Mouse (Mus musculus) brain, adult 2 months (tissue): ENCODE results near the gene Dcaf6.
"Not testable (repeated sequence)": the region's sequence is repeated elsewhere in the genome, so short reads cannot be mapped to it uniquely, and the experiment has no call there.

ENCODE experiments used
- DNase-seq: peaks from one replicate; pipeline ENCODE4 v3.0.0; 2011; ENCODE audit warnings: low read depth, low spot score

The Dcaf6 gene

DNA sequence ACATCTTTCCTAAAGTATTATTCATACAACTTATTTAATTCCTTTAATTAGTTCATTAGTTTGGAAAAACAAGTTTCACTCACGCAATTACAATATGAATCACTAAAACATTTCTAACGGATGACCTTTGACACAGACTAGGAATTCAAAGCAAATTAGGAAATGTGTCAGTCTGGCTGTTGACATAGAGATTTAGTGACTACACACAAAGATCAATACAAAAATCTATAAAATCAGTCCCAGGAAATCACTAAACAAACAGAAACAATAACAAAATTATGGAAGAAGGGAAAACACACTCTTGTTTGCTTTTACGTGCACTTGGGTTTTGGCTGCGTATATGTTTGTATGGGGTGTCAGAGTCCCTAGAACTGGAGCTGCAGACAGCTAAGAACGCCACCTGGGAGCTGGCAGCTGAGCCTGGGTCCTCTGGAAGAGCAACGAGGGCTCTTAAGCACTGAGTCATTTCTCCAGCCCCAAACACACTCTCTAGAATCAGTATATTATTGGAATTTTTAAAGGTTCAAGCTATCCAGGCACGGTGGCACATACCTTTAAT is 38.8 kb downstream of the Dcaf6 start:
- DNase-seq: no peak

- DNase-seq: no peak
Observed at GRCm38 (mm10) chr1:165396401-165396805, 63.9 kb downstream of the Dcaf6 start.

DNA sequence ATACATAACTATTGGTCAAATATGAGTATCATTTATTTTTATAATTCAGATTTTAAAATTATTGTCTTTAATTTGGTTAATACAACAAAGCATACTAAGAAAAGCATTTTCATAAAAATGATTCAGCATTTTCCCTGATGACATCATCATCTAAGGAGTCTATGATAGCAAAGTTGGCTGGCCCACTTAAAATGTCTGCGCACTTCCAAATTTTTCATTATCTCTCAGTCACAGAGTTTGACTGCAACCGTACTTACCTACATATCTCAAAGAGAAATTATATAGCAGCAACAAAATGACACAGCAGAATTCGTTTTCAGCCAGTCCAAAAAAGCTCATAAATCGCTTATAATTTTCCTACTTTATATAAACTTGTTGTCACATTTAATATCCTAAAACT is 64.3 kb downstream of the Dcaf6 start:
- no peak for DNase-seq

- DNase-seq: no peak
Observed at GRCm38 (mm10) chr1:165394836-165395235, 65.4 kb downstream of the Dcaf6 start.

GRCm38 (mm10) chr1:165393033-165393432 is 67.2 kb downstream of the Dcaf6 start:
- DNase-seq: no peak

DNA sequence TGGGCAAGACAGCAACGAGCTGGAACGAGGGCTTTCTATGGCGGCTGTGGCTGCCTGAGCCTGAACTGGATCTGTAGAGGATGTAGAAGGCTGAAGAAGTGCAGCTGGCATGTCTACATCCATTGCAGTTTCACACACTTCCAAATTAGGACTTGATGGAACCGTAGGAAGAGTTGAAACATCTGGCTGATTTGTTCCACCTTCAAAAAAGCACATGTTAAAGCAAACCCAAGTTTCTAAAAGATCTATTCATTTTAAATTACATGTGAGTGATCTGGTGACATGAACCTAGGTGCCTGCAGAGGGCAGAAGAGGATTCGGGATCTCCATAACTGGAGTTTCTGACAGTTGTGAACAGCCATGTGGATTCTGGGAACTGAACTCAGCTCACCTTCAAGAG is 71.6 kb downstream of the Dcaf6 start:
- DNase-seq: peak; percentile 59

- no peak for DNase-seq
Observed at GRCm38 (mm10) chr1:165386525-165386923, 73.8 kb downstream of the Dcaf6 start.

- peak; percentile 48 for DNase-seq
Observed at GRCm38 (mm10) chr1:165385810-165386524, 74.3 kb downstream of the Dcaf6 start.

DNA sequence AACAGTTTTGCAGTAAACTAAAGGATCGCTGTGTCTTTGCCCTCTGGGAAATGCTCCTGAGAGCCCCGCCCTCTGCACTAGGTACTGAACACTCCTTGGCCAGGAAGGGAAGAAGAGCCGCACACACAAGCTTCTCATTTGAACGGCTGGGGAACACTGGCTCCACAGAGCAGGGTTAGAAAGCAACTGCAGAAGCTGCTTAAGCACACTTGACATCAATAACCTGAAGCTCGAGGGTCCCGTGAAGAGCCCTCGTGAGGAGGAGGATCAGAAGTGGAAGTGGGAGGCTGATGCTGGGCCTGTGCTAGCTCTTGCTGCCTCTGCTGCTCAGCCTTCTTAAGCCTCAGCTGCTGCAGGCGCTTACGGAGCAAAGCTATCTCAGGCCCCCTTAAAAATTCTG is 86.4 kb downstream of the Dcaf6 start:
- peak; percentile 24 for DNase-seq

DNA sequence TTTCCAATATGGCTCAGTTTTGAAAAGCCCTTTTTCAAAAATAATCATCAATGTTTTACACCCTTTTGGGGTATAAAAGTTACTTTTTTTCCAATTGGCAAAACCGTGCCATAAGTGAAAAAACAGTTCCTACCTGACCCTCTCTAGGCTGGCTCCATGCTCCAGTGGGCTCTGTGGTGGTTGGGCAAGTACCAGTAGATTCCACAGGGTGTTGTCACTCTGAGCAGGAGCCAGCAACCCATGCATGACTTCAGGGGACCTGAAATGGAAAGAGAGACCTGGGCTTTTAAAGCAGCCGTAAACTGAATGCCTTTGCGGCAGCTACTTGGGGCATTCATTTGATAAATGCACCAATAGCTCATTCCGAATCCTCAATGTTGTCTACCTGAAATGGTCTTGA is 89.3 kb downstream of the Dcaf6 start:
- no peak for DNase-seq

- DNase-seq: no peak
Observed at GRCm38 (mm10) chr1:165365057-165365456, 95.2 kb downstream of the Dcaf6 start.

DNA sequence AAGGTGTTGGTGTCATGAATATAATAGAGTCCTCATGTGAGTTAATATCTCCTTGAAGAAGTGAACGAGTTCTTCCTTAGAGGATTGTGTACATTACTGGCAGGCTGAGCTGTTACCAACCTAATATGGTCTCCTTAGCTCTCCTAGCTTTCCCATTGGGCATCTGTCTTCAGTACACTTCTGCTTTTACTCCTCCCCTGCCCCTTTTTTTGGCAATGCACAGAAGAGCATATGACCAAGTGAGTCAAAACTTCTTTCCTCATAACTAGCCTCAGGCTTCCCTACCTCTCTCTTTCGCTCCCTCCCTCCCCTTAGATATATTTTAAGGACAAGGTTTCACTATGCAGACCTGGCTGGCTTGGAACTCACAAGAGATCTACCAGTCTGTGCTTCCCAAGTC is 97.0 kb downstream of the Dcaf6 start:
- DNase-seq: no peak

- DNase-seq: no peak
Observed at GRCm38 (mm10) chr1:165356347-165356746, 103.9 kb downstream of the Dcaf6 start.

- no peak for DNase-seq
Observed at GRCm38 (mm10) chr1:165348627-165349026, 111.6 kb downstream of the Dcaf6 start.

DNA sequence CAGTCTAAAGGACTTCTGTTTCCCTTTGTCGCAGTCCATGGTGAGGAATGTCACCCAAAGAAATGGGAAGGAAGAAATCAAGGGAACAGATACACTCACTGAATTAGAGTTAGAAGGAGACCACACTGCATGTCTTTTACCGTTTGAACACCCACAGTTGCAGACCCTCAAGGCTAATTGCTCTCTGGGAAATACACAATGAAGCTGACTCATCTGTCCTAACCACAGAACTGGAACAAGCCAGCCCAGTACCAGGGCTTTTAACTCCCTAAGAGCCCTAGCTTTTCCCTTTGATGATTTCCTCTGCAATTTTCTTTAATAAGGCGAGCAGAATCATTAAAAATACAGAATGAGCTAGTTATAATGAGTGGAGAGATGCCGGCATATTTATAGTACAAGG is 115.8 kb downstream of the Dcaf6 start:
- peak; percentile 46 for DNase-seq

DNA sequence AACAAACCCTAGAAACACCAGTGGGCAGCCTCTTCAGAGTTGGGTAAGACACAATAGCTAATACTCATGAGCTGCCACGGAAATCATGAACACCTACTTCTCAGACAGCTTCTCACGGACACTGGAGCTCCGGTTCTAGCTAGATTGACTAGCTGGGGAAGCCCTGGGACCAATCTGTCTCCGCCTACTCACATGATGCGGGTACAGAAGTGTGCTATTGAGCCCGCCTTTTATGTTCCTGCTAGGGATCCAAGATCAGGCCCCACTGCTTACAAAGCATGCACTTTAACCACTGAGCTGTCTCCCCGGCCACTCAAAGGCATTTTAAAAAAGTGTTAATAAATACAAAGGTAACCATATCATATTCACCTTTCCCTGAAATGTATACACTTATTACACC is 118.1 kb downstream of the Dcaf6 start:
- DNase-seq: peak; percentile 37

- no peak for DNase-seq
Observed at GRCm38 (mm10) chr1:165332797-165333196, 127.5 kb downstream of the Dcaf6 start.

DNA sequence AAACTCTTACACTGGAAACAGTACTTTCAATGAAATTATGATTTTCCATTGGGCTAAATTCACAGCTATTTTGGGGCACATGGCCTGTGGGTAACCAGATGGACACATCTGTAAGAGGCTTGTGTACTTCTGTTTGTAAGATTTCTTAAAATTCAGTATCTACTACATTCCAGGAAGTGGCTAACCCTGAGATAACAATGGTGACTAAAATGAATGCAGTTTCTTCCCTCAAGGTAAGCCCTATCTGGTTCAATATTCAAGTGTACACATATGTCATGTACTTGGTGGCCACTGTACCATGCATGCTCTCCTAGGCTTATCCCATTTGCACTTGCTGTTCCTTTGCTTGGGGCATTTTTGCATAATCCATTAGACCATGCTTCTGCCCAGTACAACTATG is 129.4 kb downstream of the Dcaf6 start:
- DNase-seq: no peak

DNA sequence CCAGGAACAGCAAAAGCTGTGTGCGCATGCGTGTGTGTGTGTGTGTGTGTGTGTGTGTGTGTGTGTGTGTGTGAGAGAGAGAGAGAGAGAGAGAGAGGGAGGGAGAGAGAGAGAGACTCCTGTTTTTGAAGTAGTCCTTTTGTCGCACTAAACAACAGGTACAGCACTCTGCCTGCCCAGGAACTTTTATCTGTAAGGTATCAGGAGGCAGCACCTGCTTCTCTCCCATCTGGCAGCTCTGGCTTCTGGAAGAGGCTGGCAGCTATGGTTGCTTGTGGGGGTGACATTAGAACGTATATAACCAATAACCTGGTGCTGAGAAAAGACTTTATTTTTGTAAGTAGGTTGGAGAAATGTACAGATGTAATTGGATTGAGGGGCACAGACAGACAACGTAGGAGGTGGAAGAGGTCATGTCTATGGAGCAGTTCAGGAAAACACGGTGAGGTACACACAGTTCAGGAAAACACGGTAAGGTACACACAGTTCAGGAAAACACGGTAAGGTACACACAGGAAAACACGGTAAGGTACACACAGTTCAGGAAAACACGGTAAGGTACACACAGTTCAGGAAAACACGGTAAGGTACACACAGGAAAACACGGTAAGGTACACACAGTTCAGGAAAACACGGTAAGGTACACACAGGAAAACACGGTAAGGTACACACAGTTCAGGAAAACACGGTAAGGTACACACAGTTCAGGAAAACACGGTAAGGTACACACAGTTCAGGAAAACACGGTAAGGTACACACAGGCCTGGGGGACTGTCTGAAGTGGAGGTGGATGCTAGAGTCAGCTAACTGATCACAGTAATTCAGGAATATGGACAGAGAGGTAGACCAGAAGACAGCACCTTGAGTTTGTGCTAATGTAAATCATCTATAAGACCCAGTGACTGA is 131.6 kb downstream of the Dcaf6 start:
- DNase-seq: not testable (repeated sequence)

GRCm38 (mm10) chr1:165327831-165328230 is 132.4 kb downstream of the Dcaf6 start:
- no peak for DNase-seq

- no peak for DNase-seq
Observed at GRCm38 (mm10) chr1:165327370-165327769, 132.9 kb downstream of the Dcaf6 start.

DNA sequence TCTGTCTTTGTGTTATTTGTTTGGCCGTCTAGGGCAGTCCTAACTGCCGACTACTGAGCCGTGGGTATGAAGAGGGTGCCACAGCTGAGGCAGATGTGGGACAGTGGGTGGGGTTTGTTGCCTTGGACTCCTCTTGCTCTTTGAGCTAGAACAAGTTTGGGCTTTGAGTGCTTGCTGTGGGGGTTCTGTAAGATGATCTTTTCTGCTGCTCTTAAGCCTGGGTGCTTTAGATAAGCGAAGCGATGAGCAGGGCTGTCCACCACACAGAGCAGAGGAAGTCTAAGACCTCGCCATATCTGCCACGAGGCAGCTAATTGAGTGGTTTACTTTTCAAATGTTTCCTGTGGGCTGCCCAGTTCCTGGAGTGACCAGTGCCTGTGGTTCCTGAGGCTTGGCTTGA is 137.3 kb downstream of the Dcaf6 start:
- no peak for DNase-seq

DNA sequence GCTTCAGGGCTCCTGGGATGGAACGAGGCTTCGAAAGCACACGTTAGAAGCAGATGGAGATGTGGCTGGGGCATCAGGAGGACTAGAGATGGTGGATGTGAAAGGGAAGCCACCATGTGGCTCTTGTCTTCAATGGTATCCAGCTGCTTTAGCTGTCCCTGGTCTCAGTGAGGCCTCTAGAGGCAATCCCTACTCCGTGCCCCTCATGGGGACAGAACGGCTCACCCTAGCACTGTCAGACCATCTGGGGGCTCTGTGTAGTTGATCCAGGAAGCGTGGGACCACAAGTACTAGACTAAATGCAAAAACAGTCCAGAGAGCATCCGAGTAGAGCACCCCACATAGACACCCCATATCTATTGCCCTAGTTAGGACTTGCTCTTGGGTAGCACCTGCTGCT is 138.4 kb downstream of the Dcaf6 start:
- DNase-seq: no peak
